Mouse (Mus musculus): ENCODE measurements around the gene Svop.

DNA sequence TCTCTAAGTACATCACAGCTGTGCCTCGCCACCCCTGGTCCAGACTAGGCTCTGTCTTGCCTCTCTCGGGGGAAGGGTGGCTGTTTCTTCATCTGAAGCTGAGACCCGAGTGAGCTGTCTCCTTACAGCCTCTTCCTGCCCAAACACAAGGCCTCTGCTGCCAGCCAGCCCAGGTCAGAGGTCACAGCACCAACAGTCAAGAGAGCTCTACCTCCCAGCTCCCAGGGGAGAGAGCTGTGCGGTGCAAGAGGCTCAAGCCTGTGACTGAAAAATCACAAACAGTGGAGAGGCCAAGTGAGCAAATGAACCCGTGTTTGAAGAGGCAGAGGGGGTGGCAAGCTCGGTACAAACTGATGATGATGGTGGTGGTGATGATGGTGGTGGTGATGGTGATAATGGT lies 24.8 kb downstream of the Svop start:
- TF ChIP-seq CTCF (IDR thresholded peaks at IDR 0.05; ENCODE audit: control insufficient read depth, insufficient read depth, insufficient replicate concordance, low read depth, low read length) (no peak), POLR2A (IDR thresholded peaks at IDR 0.05; ENCODE audit: control insufficient read depth, low read depth, low read length) (no peak)
